Mouse (Mus musculus): ENCODE results near the gene Clp1. TPM values are rescaled to one million over a fixed set of nuclear protein-coding genes. Genes with fewer than 3 reads are reported as not detected.

Gene Clp1
- polyA plus RNA-seq, 1 experiment from 2014 or later, result 19.3 TPM

DNA sequence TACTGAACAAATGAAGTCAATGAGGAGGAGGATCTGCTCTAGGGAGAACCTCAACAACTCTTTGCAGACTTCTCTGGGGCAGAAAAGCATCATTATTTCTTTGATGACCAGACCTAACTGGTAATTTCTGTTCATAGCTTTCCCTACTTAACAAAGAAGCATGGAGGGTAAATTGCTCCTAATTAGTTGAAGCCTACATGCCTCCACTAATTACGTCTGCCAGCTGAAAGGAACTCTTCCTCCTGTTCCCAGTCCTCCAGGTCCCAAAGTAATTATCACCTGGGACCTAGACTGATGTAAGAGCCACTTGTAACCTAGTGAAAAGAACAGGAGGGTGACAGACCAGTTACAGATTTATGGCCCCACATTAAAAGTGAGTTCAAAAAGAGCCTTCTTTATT is 19.6 kb downstream of the Clp1 start:
- TF ChIP-seq EP300 (IDR thresholded peaks at IDR 0.05) (no peak), CTCF (IDR thresholded peaks at IDR 0.05) (no peak)
- no peaks in the 10 kb centered on the region for H3K36me3 ChIP-seq (ENCODE audit: insufficient read depth, low read length)
- ATAC-seq, result no peak
- H3K4me3 ChIP-seq (ENCODE audit: low read depth, low read length), result no peak overlapping the region
- DNase-seq (ENCODE audit: low spot score), result no peak
- no peak overlapping the region for H3K9ac ChIP-seq (replicated peaks; ENCODE audit: low read depth)
- no peaks in the 10 kb centered on the region for H3K27me3 ChIP-seq (replicated peaks; ENCODE audit: insufficient read depth, low read length)
- WGBS, result 72% methylated on average over 1 of the region's 1 CpGs
- no peak overlapping the region for H3K4me2 ChIP-seq (replicated peaks; ENCODE audit: low read depth, low read length)
- H3K9me3 ChIP-seq (ENCODE audit: low read length), result no peaks in the 10 kb centered on the region
- H3K4me1 ChIP-seq (ENCODE audit: insufficient read depth, low read depth, low read length), result no peaks in the 10 kb centered on the region
- no peak overlapping the region for H3K27ac ChIP-seq (ENCODE audit: low read length)

DNA sequence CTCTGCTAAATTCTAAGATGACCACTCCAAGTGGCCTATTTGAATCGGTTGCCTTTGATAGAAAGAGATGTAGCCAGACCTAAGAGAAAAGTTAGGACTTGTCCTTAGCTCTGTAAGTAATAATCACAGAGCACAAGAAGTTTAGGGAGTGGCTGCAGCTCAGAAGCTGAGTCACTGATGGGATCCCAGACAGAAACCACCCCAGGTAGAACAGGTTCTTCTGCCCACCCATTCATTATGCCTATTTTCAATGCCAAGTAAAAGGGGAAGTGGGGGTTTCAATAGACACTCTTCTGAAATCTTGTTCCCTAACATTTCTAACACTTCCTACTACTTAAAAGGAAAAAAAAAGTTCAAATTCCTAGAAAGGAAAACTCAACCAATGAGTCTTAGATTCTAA is 21.9 kb downstream of the Clp1 start:
- Histone ChIP-seq H3K4me1 (ENCODE audit: insufficient read depth, low read depth, low read length) (no peaks in the 10 kb centered on the region), H3K9me3 (ENCODE audit: low read length) (no peaks in the 10 kb centered on the region), H3K27ac (ENCODE audit: low read length) (peak overlapping the region; percentile 38; the same call in 1 of the 2 replicates), H3K27me3 (replicated peaks; ENCODE audit: insufficient read depth, low read length) (no peaks in the 10 kb centered on the region), H3K4me3 (ENCODE audit: low read depth, low read length) (no peak overlapping the region), H3K4me2 (replicated peaks; ENCODE audit: low read depth, low read length) (no peak overlapping the region), H3K36me3 (ENCODE audit: insufficient read depth, low read length) (no peaks in the 10 kb centered on the region), H3K9ac (replicated peaks; ENCODE audit: low read depth) (no peak overlapping the region)
- peak; percentile 24 for DNase-seq (ENCODE audit: low spot score)
- WGBS, result 60% methylated on average over 1 of the region's 1 CpGs
- TF ChIP-seq CTCF (IDR thresholded peaks at IDR 0.05) (no peak), EP300 (IDR thresholded peaks at IDR 0.05) (0 out of 2 replicates have a peak, but pooled peaks have one; percentile 13)
- ATAC-seq, result peak; percentile 44; the same call in 1 of the 2 replicates

DNA sequence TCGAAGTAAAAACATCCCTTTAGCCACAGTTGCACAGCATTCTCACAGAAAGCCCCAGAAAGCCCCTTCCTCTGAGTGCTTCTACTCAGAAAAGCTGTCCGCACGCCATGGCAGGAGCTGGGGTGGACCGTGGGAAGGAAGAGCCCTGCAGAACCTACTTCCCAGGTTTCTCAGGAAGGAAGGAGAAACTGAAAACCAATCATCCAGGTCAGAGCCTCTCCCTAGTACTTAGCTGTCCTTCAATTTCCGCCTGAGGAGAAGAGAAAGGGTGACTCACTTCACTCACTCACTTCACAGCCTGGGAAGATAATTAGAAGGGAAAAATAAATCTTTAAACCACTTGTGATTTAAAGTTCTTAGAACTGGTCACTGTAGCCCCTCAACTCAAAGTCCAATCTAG is 22.8 kb downstream of the Clp1 start:
- Histone ChIP-seq H3K27me3 (replicated peaks; ENCODE audit: insufficient read depth, low read length) (no peaks in the 10 kb centered on the region), H3K4me1 (ENCODE audit: insufficient read depth, low read depth, low read length) (no peaks in the 10 kb centered on the region), H3K27ac (ENCODE audit: low read length) (0 out of 2 replicates have a peak overlapping the region, but pooled peaks have one; percentile 38), H3K9ac (replicated peaks; ENCODE audit: low read depth) (no peak overlapping the region), H3K4me3 (ENCODE audit: low read depth, low read length) (no peak overlapping the region), H3K9me3 (ENCODE audit: low read length) (no peaks in the 10 kb centered on the region), H3K36me3 (ENCODE audit: insufficient read depth, low read length) (no peaks in the 10 kb centered on the region), H3K4me2 (replicated peaks; ENCODE audit: low read depth, low read length) (no peak overlapping the region)
- WGBS, result 67% methylated on average over 5 of the region's 5 CpGs
- no peak for ATAC-seq
- DNase-seq (ENCODE audit: low spot score), result peak; percentile 32
- TF ChIP-seq EP300 (IDR thresholded peaks at IDR 0.05), result no peak
- TF ChIP-seq CTCF (IDR thresholded peaks at IDR 0.05), result no peak

DNA sequence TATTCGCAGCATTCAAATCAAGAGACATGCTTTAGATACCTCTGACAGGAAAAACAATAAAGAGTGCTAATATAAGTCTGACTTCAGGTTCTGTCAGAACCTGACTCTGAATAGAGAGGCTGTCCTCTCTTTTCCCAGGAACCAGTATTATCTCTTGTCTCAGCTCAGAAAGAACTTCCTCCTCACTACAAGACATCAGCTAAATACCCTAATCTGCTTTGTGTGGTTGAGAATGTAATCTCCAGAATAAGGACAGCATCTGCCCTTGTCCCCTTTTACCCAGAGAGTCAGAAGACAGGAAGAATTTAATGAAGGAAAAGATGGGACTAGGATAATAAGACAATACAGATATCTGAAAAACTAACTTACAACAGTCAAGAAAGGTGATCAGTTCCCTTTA is 23.7 kb downstream of the Clp1 start:
- DNase-seq (ENCODE audit: low spot score) (no peak), ATAC-seq (no peak)
- H3K27me3 ChIP-seq (replicated peaks; ENCODE audit: insufficient read depth, low read length), result no peaks in the 10 kb centered on the region
- no peaks in the 10 kb centered on the region for H3K4me1 ChIP-seq (ENCODE audit: insufficient read depth, low read depth, low read length)
- WGBS, result 83% methylated on average over 1 of the region's 1 CpGs
- H3K36me3 ChIP-seq (ENCODE audit: insufficient read depth, low read length), result no peaks in the 10 kb centered on the region
- no peak overlapping the region for H3K4me3 ChIP-seq (ENCODE audit: low read depth, low read length)
- no peak overlapping the region for H3K4me2 ChIP-seq (replicated peaks; ENCODE audit: low read depth, low read length)
- TF ChIP-seq EP300 (IDR thresholded peaks at IDR 0.05), result no peak
- TF ChIP-seq CTCF (IDR thresholded peaks at IDR 0.05), result no peak
- H3K9ac ChIP-seq (replicated peaks; ENCODE audit: low read depth), result no peak overlapping the region
- H3K9me3 ChIP-seq (ENCODE audit: low read length), result no peaks in the 10 kb centered on the region
- H3K27ac ChIP-seq (ENCODE audit: low read length), result no peak overlapping the region

DNA sequence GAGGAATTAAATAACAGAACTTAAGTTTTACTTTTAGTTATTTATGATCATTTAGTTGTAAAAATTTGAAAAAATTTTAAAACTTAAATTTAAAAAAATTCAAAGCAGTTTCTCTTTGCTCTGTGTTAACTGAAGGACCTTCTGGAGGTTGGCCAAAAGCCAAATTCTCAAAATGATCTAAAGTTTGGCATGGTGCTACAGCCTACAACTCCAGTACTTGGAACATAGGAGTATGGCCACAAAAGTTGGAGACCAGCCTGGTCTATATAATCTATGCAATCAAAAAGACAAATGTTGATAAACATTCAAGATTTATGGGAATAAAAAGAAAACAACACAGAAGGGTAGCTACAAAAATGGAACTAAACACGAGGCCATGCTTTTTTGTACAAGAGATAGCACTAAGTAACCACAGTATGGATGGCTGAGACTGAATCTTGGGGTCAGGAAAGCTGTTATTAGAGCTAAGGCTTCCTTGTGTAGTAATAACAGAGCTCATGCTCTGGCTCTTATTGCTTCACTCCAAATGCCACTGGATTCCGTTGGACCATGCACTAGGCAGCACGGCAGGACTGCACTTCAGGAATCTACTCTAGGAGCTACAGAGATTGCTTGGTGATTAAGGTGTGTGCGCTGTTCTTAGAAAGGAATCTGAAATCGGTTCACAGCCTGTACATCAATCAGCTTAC is 32.0 kb downstream of the Clp1 start:
- Histone ChIP-seq H3K4me2 (replicated peaks; ENCODE audit: low read depth, low read length) (no peak overlapping the region), H3K27me3 (replicated peaks; ENCODE audit: insufficient read depth, low read length) (no peaks in the 10 kb centered on the region), H3K9me3 (ENCODE audit: low read length) (no peaks in the 10 kb centered on the region), H3K4me3 (ENCODE audit: low read depth, low read length) (no peak overlapping the region), H3K9ac (replicated peaks; ENCODE audit: low read depth) (no peak overlapping the region), H3K27ac (ENCODE audit: low read length) (0 out of 2 replicates have a peak overlapping the region, but pooled peaks have one; percentile 12), H3K4me1 (ENCODE audit: insufficient read depth, low read depth, low read length) (no peaks in the 10 kb centered on the region), H3K36me3 (ENCODE audit: insufficient read depth, low read length) (peaks cover 24% of the 10 kb centered on the region)
- DNase-seq (ENCODE audit: low spot score) (peak; percentile 21), ATAC-seq (peak; percentile 50; the same call in 1 of the 2 replicates)
- 62% methylated on average over 5 of the region's 5 CpGs for WGBS
- TF ChIP-seq EP300 (IDR thresholded peaks at IDR 0.05) (no peak), CTCF (IDR thresholded peaks at IDR 0.05) (no peak)

DNA sequence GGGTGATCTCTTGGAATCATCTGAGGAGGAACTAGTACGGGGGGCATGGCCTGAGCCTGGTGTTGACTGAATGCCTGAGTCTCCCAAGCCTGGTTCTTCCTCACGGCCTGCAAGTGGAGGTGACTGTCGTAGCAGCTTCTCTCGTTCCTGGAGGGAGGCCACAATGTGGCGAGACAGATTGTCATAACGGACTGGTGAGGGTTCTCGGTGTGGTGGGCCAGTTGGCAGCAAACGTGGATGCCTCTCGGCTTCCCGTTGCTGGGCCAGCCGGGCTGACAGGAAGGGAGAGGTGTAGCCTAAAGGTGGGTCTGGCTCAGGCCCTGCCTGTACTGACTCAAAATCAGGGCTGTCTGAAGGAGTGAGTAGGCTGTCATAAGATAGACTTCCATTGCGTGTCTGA is 37.1 kb downstream of the Clp1 start:
- Histone ChIP-seq H3K4me1 (ENCODE audit: insufficient read depth, low read depth, low read length) (no peaks in the 10 kb centered on the region), H3K27me3 (replicated peaks; ENCODE audit: insufficient read depth, low read length) (no peaks in the 10 kb centered on the region), H3K4me3 (ENCODE audit: low read depth, low read length) (no peak overlapping the region), H3K36me3 (ENCODE audit: insufficient read depth, low read length) (peaks cover 42% of the 10 kb centered on the region), H3K9me3 (ENCODE audit: low read length) (no peaks in the 10 kb centered on the region), H3K9ac (replicated peaks; ENCODE audit: low read depth) (no peak overlapping the region), H3K27ac (ENCODE audit: low read length) (no peak overlapping the region), H3K4me2 (replicated peaks; ENCODE audit: low read depth, low read length) (no peak overlapping the region)
- TF ChIP-seq CTCF (IDR thresholded peaks at IDR 0.05), result no peak
- no peak for TF ChIP-seq EP300 (IDR thresholded peaks at IDR 0.05)
- DNase-seq (ENCODE audit: low spot score) (no peak), ATAC-seq (no peak)
- 84% methylated on average over 12 of the region's 12 CpGs for WGBS

All from lung, postnatal 0 days (tissue).